Mouse (Mus musculus): ENCODE results near the gene Chst2. TPM values are rescaled to one million over a fixed set of nuclear protein-coding genes. Genes with fewer than 3 reads are reported as not detected.

Gene Chst2
- total RNA-seq, 1 experiment from 2014 or later, result 20.6 TPM

- DNase-seq, result no peak
These were observed 40.6 kb downstream of the Chst2 start for GRCm38 (mm10) chr9:95365882-95366281.

GRCm38 (mm10) chr9:95353829-95354391, 52.6 kb downstream of the Chst2 start:
- DNase-seq, result no peak

GRCm38 (mm10) chr9:95351968-95352367, 54.6 kb downstream of the Chst2 start:
- DNase-seq, result no peak

GRCm38 (mm10) chr9:95350550-95350949, 56.0 kb downstream of the Chst2 start:
- DNase-seq, result no peak

Other genes with a start within 250 kb of the Chst2 start
- 62.2 and 63.0 TPM in 2 replicates for gene U2surp, start 105.3 kb upstream of the Chst2 start, total RNA-seq (2021)
- 9.8 and 20.8 TPM in 2 replicates for gene Paqr9, start 152.9 kb upstream of the Chst2 start, total RNA-seq (2021)
- 3.4 and 5.0 TPM in 2 replicates for gene Pcolce2, start 230.9 kb upstream of the Chst2 start, total RNA-seq (2021)

All from adrenal gland, postnatal 14 days (tissue).